Mouse (Mus musculus) hematopoietic stem cell, adult 5-6 weeks (primary cell): Measurements from ENCODE around the gene H2-Eb1. TPM values are rescaled to one million over a fixed set of nuclear protein-coding genes. Genes with fewer than 3 reads are reported as not detected.
A peak's percentile ranks its signal among the peaks of the same experiment; 100 is the strongest.

Experiments
- ATAC-seq, 2 experiments: fragments of 125-278 bp in 1 of 2; replicated peaks in 1 of 2; 2 replicates each; pipeline ENCODE4 v1.8.0; 2016 to 2017; ENCODE audit warnings: inconsistent platforms in 2 of 2, mild to moderate bottlenecking in 2 of 2, moderate number of reproducible peaks in 2 of 2, low read depth in 1 of 2, moderate TSS enrichment in 1 of 2; ENCODE audit not compliant: low FRiP score in 2 of 2, poor library complexity in 2 of 2, severe bottlenecking in 2 of 2, insufficient read depth in 1 of 2, low TSS enrichment in 1 of 2
- total RNA-seq: library from RNA; stranded (forward); fragments of 172-1452, 232-1000 nt; gene quantifications from 2 replicates; pipeline ENCODE4 v1.2.3, GENCODE M21; 2017

H2-Eb1 gene
- total RNA-seq, 1 experiment from 2014 or later: 64.4 TPM

GRCm38 (mm10) chr17:34285848-34286247, 19.8 kb upstream of the H2-Eb1 start:
- no peak for ATAC-seq

- ATAC-seq: no peak
Observed at GRCm38 (mm10) chr17:34286501-34286900, 19.2 kb upstream of the H2-Eb1 start.

GRCm38 (mm10) chr17:34286999-34287398, 18.7 kb upstream of the H2-Eb1 start:
- ATAC-seq: peak in 1 of 2 experiments; percentile 20; a peak in 1 of 4 replicates

GRCm38 (mm10) chr17:34287648-34288047, 18.0 kb upstream of the H2-Eb1 start, which contains the start of gene H2-Aa:
TSS of gene H2-Aa (minus strand) at chr17:34287823.
- ATAC-seq: peak; percentile 83 to 84

- no peak for ATAC-seq
Observed at GRCm38 (mm10) chr17:34288131-34288530, 17.5 kb upstream of the H2-Eb1 start.

- ATAC-seq: peak; percentile 55 to 63
Observed at GRCm38 (mm10) chr17:34291609-34292008, 14.1 kb upstream of the H2-Eb1 start.

- no peak for ATAC-seq
Observed at GRCm38 (mm10) chr17:34292570-34292969, 13.1 kb upstream of the H2-Eb1 start.

GRCm38 (mm10) chr17:34293533-34293932, 12.1 kb upstream of the H2-Eb1 start:
- ATAC-seq: peak; percentile 84 to 89

GRCm38 (mm10) chr17:34294249-34294648, 11.4 kb upstream of the H2-Eb1 start:
- ATAC-seq: no peak

GRCm38 (mm10) chr17:34295307-34295706, 10.4 kb upstream of the H2-Eb1 start:
- ATAC-seq: no peak

GRCm38 (mm10) chr17:34295891-34296794, 9.5 kb upstream of the H2-Eb1 start:
- peak; percentile 43 to 46; a peak in 3 of 4 replicates for ATAC-seq

GRCm38 (mm10) chr17:34299356-34299755, 6.3 kb upstream of the H2-Eb1 start:
- no peak for ATAC-seq

- ATAC-seq: no peak
Observed at GRCm38 (mm10) chr17:34300071-34300470, 5.6 kb upstream of the H2-Eb1 start.

GRCm38 (mm10) chr17:34300691-34301566, 4.7 kb upstream of the H2-Eb1 start:
- no peak for ATAC-seq

GRCm38 (mm10) chr17:34301670-34302190, 3.9 kb upstream of the H2-Eb1 start:
- no peak for ATAC-seq

- no peak for ATAC-seq
Observed at GRCm38 (mm10) chr17:34303789-34304188, 1.9 kb upstream of the H2-Eb1 start.

GRCm38 (mm10) chr17:34304751-34305150, 916 bp upstream of the H2-Eb1 start:
- ATAC-seq: peak; percentile 63 to 74

- ATAC-seq: no peak
Observed at GRCm38 (mm10) chr17:34306407-34306806, 740 bp downstream of the H2-Eb1 start.
